Mouse (Mus musculus) T-helper 2 cell (primary cell): ENCODE data around the gene Gm20696.

Source experiments
- in situ Hi-C: fragments of 300-600 bp; cut with MboI, MseI; formaldehyde crosslinking; loops from one replicate; pipeline ENCODE4 v1.15.1; 2025; ENCODE audit warnings: high pct_unique_total_duplicates

Gm20696 gene

GRCm38 (mm10) chr6:99521641-99522358 is 144.8 kb downstream of the Gm20696 start:
- in situ Hi-C loops, result loop anchor here (10.0 kb wide), 1 partner anchor 487 kb away; no protein-coding TSS in a partner anchor

- in situ Hi-C loops, result loop anchor here (10.0 kb wide), 1 partner anchor 486 kb away; no protein-coding TSS in a partner anchor
These were observed 145.5 kb downstream of the Gm20696 start for GRCm38 (mm10) chr6:99521038-99521640.

- in situ Hi-C loops, result loop anchor here (10.0 kb wide), 1 partner anchor 486 kb away; no protein-coding TSS in a partner anchor
These were observed 145.9 kb downstream of the Gm20696 start for GRCm38 (mm10) chr6:99520676-99521037.

- in situ Hi-C loops, result loop anchor here (10.0 kb wide), 1 partner anchor 485 kb away; no protein-coding TSS in a partner anchor
These were observed 146.6 kb downstream of the Gm20696 start for GRCm38 (mm10) chr6:99519806-99520675.

- in situ Hi-C loops, result no loop called here
These were observed 147.5 kb downstream of the Gm20696 start for GRCm38 (mm10) chr6:99519052-99519451.

GRCm38 (mm10) chr6:99515667-99516199 is 150.9 kb downstream of the Gm20696 start:
- in situ Hi-C loops, result no loop called here

GRCm38 (mm10) chr6:99511862-99512261 is 154.7 kb downstream of the Gm20696 start:
- in situ Hi-C loops, result no loop called here

GRCm38 (mm10) chr6:99509189-99509592 is 157.4 kb downstream of the Gm20696 start:
- in situ Hi-C loops, result no loop called here

- in situ Hi-C loops, result no loop called here
These were observed 159.8 kb downstream of the Gm20696 start for GRCm38 (mm10) chr6:99506816-99507215.

- in situ Hi-C loops, result no loop called here
These were observed 162.9 kb downstream of the Gm20696 start for GRCm38 (mm10) chr6:99503741-99504140.

GRCm38 (mm10) chr6:99502727-99503126 is 163.9 kb downstream of the Gm20696 start:
- in situ Hi-C loops, result no loop called here

GRCm38 (mm10) chr6:99502314-99502713 is 164.3 kb downstream of the Gm20696 start:
- in situ Hi-C loops, result no loop called here

GRCm38 (mm10) chr6:99500570-99501270 is 165.9 kb downstream of the Gm20696 start:
- in situ Hi-C loops, result no loop called here

GRCm38 (mm10) chr6:99498082-99498481 is 168.5 kb downstream of the Gm20696 start:
- in situ Hi-C loops, result no loop called here

- in situ Hi-C loops, result no loop called here
These were observed 170.5 kb downstream of the Gm20696 start for GRCm38 (mm10) chr6:99496114-99496513.

GRCm38 (mm10) chr6:99492937-99493336 is 173.7 kb downstream of the Gm20696 start:
- in situ Hi-C loops, result no loop called here

GRCm38 (mm10) chr6:99491979-99492544 is 174.5 kb downstream of the Gm20696 start:
- in situ Hi-C loops, result no loop called here

- in situ Hi-C loops, result no loop called here
These were observed 175.5 kb downstream of the Gm20696 start for GRCm38 (mm10) chr6:99491146-99491545.

GRCm38 (mm10) chr6:99489900-99490648 is 176.5 kb downstream of the Gm20696 start:
- in situ Hi-C loops, result loop anchor here (10.0 kb wide), 1 partner anchor 665 kb away; no protein-coding TSS in a partner anchor

GRCm38 (mm10) chr6:99489423-99489822 is 177.2 kb downstream of the Gm20696 start:
- in situ Hi-C loops, result loop anchor here (10.0 kb wide), 1 partner anchor 665 kb away; no protein-coding TSS in a partner anchor
